Comparison of ENCODE assay signal across 27 mouse cellular contexts in the genomic region with DNA sequence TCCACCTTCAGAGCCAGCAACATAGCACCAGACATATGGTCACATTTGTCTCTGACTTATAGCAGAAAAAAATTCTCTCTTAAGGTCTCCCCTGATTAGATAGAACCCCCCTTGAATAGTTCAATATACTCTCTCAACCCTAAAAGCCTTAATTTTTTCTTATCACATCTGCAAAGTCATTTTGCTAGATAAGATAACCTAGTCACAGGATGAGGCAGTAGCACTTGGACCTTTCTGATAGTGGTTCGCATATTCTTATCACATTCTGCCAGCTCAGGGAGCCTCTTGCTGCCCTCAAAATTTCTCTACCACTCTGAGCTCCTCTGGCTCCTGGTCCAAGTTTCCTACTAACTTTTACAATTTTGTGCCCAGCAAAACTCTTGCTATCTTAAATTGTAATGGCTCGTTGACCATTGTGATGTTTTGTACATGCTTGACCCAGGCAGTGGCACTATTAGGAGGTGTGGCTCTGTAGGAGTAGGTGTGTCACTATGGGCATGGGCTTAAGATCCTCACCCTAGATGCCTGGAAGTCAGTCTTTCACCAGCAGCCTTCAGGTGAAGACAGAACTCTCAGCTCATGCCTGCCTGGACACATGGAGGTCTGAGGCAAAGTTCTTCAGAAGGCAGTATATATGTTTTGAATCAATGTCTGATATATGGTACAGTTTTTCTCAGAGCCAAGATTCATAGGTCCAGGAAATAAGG. TPM values are rescaled to one million over a fixed set of nuclear protein-coding genes. Genes with fewer than 3 reads are reported as not detected.
DNase-seq lines count a peak whose midpoint lies in the region; ATAC-seq and TF ChIP-seq lines count a peak whose summit lies in the region.
"Had no signal": no experiment of that assay in that cellular context is flagged by ENCODE, and none has a peak within 500 bp of the region (broad histone marks: within the 10 kb centered on the region; RNA-seq: fewer than 3 reads in every experiment).

No protein-coding gene starts in this region.

- H3K27me3 ChIP-seq in G1E (ENCODE audit: insufficient read depth, low read length), result no peaks in the 10 kb centered on the region
- H3K27me3 ChIP-seq in liver, embryonic 16.5 days (ENCODE audit: control insufficient read depth, insufficient read depth, low read depth, low read length), result no peaks in the 10 kb centered on the region
- no peaks in the 10 kb centered on the region for H3K27me3 ChIP-seq in midbrain, embryonic 14.5 days (ENCODE audit: control insufficient read depth, insufficient read depth, low read length)
- H3K27me3 ChIP-seq: heart, embryonic 13.5 days; hindbrain, embryonic 15.5 days; kidney, embryonic 15.5 days; limb, embryonic 12.5 days had no signal

- peaks cover 84% of the 10 kb centered on the region for H3K4me1 ChIP-seq in G1E (ENCODE audit: insufficient read depth, low read depth, low read length)
- no peaks in the 10 kb centered on the region; the same call in 1 of the 2 replicates for H3K4me1 ChIP-seq in bone marrow, adult 2 months (ENCODE audit: control insufficient read depth, insufficient read depth, low read length)
- peaks cover 71% of the 10 kb centered on the region for H3K4me1 ChIP-seq in liver, embryonic 16.5 days (ENCODE audit: control insufficient read depth, low read depth, low read length)
- peaks cover 9% of the 10 kb centered on the region; the same call in 1 of the 2 replicates for H3K4me1 ChIP-seq in midbrain, embryonic 14.5 days (ENCODE audit: control insufficient read depth, insufficient read depth, low read length)

- H3K9ac ChIP-seq in liver, embryonic 16.5 days (ENCODE audit: low read depth, low read length), result peak overlapping the region; percentile 61
- no peak overlapping the region for H3K9ac ChIP-seq in midbrain, embryonic 14.5 days (replicated peaks; ENCODE audit: low read length)
- H3K9ac ChIP-seq: heart, embryonic 13.5 days; hindbrain, embryonic 15.5 days; kidney, embryonic 15.5 days; limb, embryonic 12.5 days; lung, embryonic 14.5 days; midbrain, embryonic 13.5 days had no signal

- DNase-seq in G1E (ENCODE audit: low spot score), result peak; percentile 84
- DNase-seq in right cerebral cortex, postnatal 25 days, result no peak
- DNase-seq in midbrain, embryonic 14.5 days, result no peak
- DNase-seq in left cerebral cortex, postnatal 10 days (ENCODE audit: extremely low spot score in 1 of 2, low spot score in 2 of 2), result no peak
- DNase-seq: cerebellum, adult 11 months; cerebellum, postnatal 14 days; embryo, embryonic 11 days; gastrocnemius, adult 2 months; kidney, postnatal 4 days; lung, embryonic 14.5 days; lung, postnatal 4 days; thymus, postnatal 14 days had no signal

- H3K27ac ChIP-seq in bone marrow, adult 2 months (ENCODE audit: control insufficient read depth, insufficient read depth, low read depth, low read length, poor library complexity), result peak overlapping the region; percentile 75; the same call in 1 of the 2 replicates
- H3K27ac ChIP-seq in liver, embryonic 16.5 days (ENCODE audit: low read length), result peak overlapping the region; percentile 94
- no peak overlapping the region for H3K27ac ChIP-seq in midbrain, embryonic 14.5 days (replicated peaks; ENCODE audit: low read depth, low read length)
- H3K27ac ChIP-seq: gastrocnemius, adult 2 months; heart, embryonic 13.5 days; hindbrain, embryonic 15.5 days; kidney, embryonic 15.5 days; limb, embryonic 12.5 days; midbrain, embryonic 13.5 days had no signal

- WGBS in bone marrow, adult 2 months, result 49% methylated on average over 2 of the region's 2 CpGs
- WGBS in liver, embryonic 16.5 days (ENCODE audit: insufficient replicate concordance), result 13% methylated on average over 2 of the region's 2 CpGs
- WGBS in midbrain, embryonic 14.5 days, result 89% methylated on average over 2 of the region's 2 CpGs

- peak; percentile 86 for ATAC-seq in G1E (ENCODE audit: extremely low read depth, insufficient number of reproducible peaks, low FRiP score, poor library complexity, severe bottlenecking)
- ATAC-seq in erythroid progenitor cell, adult 5-6 weeks (replicated peaks; ENCODE audit: low FRiP score, poor library complexity, severe bottlenecking), result peak; percentile 69
- ATAC-seq in liver, embryonic 16.5 days (ENCODE audit: low read depth), result peak; percentile 76
- no peak for ATAC-seq in midbrain, embryonic 14.5 days (ENCODE audit: low FRiP score, low TSS enrichment)
- ATAC-seq: intestine, postnatal 0 days; midbrain, embryonic 13.5 days had no signal

- peaks cover 10% of the 10 kb centered on the region for H3K36me3 ChIP-seq in G1E (replicated peaks)
- H3K36me3 ChIP-seq in liver, embryonic 16.5 days (ENCODE audit: control insufficient read depth, insufficient read depth), result no peaks in the 10 kb centered on the region
- no peaks in the 10 kb centered on the region for H3K36me3 ChIP-seq in midbrain, embryonic 14.5 days (ENCODE audit: control insufficient read depth, insufficient read depth, low read length)
- H3K36me3 ChIP-seq: limb, embryonic 12.5 days; midbrain, embryonic 13.5 days had no signal

- no peak for TF ChIP-seq CTCF in G1E (IDR thresholded peaks at IDR 0.05; ENCODE audit: low read depth, low read length)
- TF ChIP-seq CTCF in bone marrow, adult 2 months (IDR thresholded peaks at IDR 0.05; ENCODE audit: control insufficient read depth, insufficient read depth, low read length), result no peak

- peak overlapping the region; percentile 17; the same call in 1 of the 2 replicates for H3K4me3 ChIP-seq in G1E (ENCODE audit: low read depth, low read length)
- H3K4me3 ChIP-seq in bone marrow, adult 2 months (replicated peaks; ENCODE audit: control insufficient read depth, low read depth, low read length), result no peak overlapping the region
- H3K4me3 ChIP-seq in liver, embryonic 16.5 days (ENCODE audit: low read depth, low read length), result peak overlapping the region; percentile 28
- no peak overlapping the region for H3K4me3 ChIP-seq in midbrain, embryonic 14.5 days (replicated peaks; ENCODE audit: low read depth, low read length)
- H3K4me3 ChIP-seq: gastrocnemius, adult 2 months; heart, embryonic 13.5 days; hindbrain, embryonic 15.5 days; kidney, embryonic 15.5 days; limb, embryonic 12.5 days; midbrain, embryonic 13.5 days; myocyte had no signal

- intact Hi-C loops in left cerebral cortex, postnatal 10 days (cut with DNase I), result loop anchor here (5.0 kb wide), 1 partner anchor 58 kb away; no protein-coding TSS in a partner anchor

- 0 out of 2 replicates have a peak, but pooled peaks cover 2% of the 10 kb centered on the region for H3K9me3 ChIP-seq in G1E (replicated peaks)
- no peaks in the 10 kb centered on the region for H3K9me3 ChIP-seq in liver, embryonic 16.5 days (replicated peaks; ENCODE audit: control insufficient read depth, low read length)
- H3K9me3 ChIP-seq in midbrain, embryonic 14.5 days (ENCODE audit: control insufficient read depth, low read length), result no peaks in the 10 kb centered on the region
- H3K9me3 ChIP-seq: heart, embryonic 13.5 days; hindbrain, embryonic 15.5 days; kidney, embryonic 15.5 days; limb, embryonic 12.5 days; midbrain, embryonic 13.5 days had no signal

- TF ChIP-seq POLR2A in bone marrow, adult 2 months (IDR thresholded peaks at IDR 0.05; ENCODE audit: borderline replicate concordance, control insufficient read depth, low read depth, low read length), result no peak

- peak overlapping the region; percentile 60 for H3K4me2 ChIP-seq in liver, embryonic 16.5 days (ENCODE audit: low read depth, low read length)
- H3K4me2 ChIP-seq in midbrain, embryonic 14.5 days (ENCODE audit: low read length), result no peak overlapping the region
- H3K4me2 ChIP-seq: heart, embryonic 13.5 days; hindbrain, embryonic 15.5 days; kidney, embryonic 15.5 days; limb, embryonic 12.5 days; lung, embryonic 14.5 days; midbrain, embryonic 13.5 days had no signal

RNA-seq across cellular contexts. Expression of a gene that starts 7.0 kb away (rescaled TPM):
- 52.9 and 78.3 TPM in 2 replicates for total RNA-seq in G1E (2014; fragmentation: Nextera tagmentation)
- total RNA-seq in G1E (2017), result 63.5 and 71.3 TPM in 2 replicates
- polyA plus RNA-seq in G1E (2012), result 74.9 and 78.0 TPM in 2 replicates
- 24.6 and 28.6 TPM in 2 replicates for polyA plus RNA-seq in bone marrow, adult 2 months (2011; ENCODE audit: insufficient read depth, insufficient read length, low replicate concordance, missing spikeins)
- 29.8 and 64.5 TPM in 2 replicates for total RNA-seq in erythroid progenitor cell, adult 5-6 weeks (2015; ENCODE audit: low replicate concordance)
- total RNA-seq in erythroid progenitor cell, adult 5-6 weeks (2017; ENCODE audit: low replicate concordance), result 31.8 and 54.4 TPM in 2 replicates
- 92.9 and 94.4 TPM in 2 replicates for polyA plus RNA-seq in liver, embryonic 16.5 days (2015; fragmentation: Nextera tagmentation; extraction: Ambion mirVana)
- 90.4 and 140 TPM in 2 replicates for polyA plus RNA-seq in midbrain, embryonic 14.5 days (2014; fragmentation: Nextera tagmentation; extraction: Ambion mirVana)
- total RNA-seq in left cerebral cortex, postnatal 10 days (2021), result 10 to 100 TPM; 81.3 to 84.0 TPM

RNA-seq across cellular contexts. Expression of a gene that starts 8.8 kb away (rescaled TPM):
- not detected in 2 replicates for total RNA-seq in G1E (2014; fragmentation: Nextera tagmentation)
- 0.06 and 0.11 TPM in 2 replicates for total RNA-seq in G1E (2017)
- polyA plus RNA-seq in G1E (2012), result 0.02 TPM in 1 of 2 replicates, not detected in the other
- polyA plus RNA-seq in bone marrow, adult 2 months (2011; ENCODE audit: insufficient read depth, insufficient read length, low replicate concordance, missing spikeins), result not detected in 2 replicates
- total RNA-seq in erythroid progenitor cell, adult 5-6 weeks (2015; ENCODE audit: low replicate concordance), result not detected in 2 replicates
- not detected in 2 replicates for total RNA-seq in erythroid progenitor cell, adult 5-6 weeks (2017; ENCODE audit: low replicate concordance)
- polyA plus RNA-seq in liver, embryonic 16.5 days (2015; fragmentation: Nextera tagmentation; extraction: Ambion mirVana), result not detected in 2 replicates
- not detected in 2 replicates for polyA plus RNA-seq in midbrain, embryonic 14.5 days (2014; fragmentation: Nextera tagmentation; extraction: Ambion mirVana)
- under 1 TPM; 0.41 to 0.73 TPM for total RNA-seq in left cerebral cortex, postnatal 10 days (2021)
- polyA plus RNA-seq: embryonic facial prominence, embryonic 14.5 days; forebrain, embryonic 11.5 days; heart, embryonic 13.5 days; lung, embryonic 14.5 days; midbrain, embryonic 13.5 days had no signal

RNA-seq across cellular contexts. Expression of a gene that starts 35.7 kb away (rescaled TPM):
- total RNA-seq in G1E (2014; fragmentation: Nextera tagmentation) (not detected in 2 replicates), G1E (2017) (not detected in 2 replicates)
- polyA plus RNA-seq in G1E (2012), result 0.25 TPM in 1 of 2 replicates, not detected in the other
- polyA plus RNA-seq in bone marrow, adult 2 months (2011; ENCODE audit: insufficient read depth, insufficient read length, low replicate concordance, missing spikeins), result not detected in 2 replicates
- not detected in 2 replicates for total RNA-seq in erythroid progenitor cell, adult 5-6 weeks (2015; ENCODE audit: low replicate concordance)
- not detected in 2 replicates for total RNA-seq in erythroid progenitor cell, adult 5-6 weeks (2017; ENCODE audit: low replicate concordance)
- not detected in 2 replicates for polyA plus RNA-seq in liver, embryonic 16.5 days (2015; fragmentation: Nextera tagmentation; extraction: Ambion mirVana)
- polyA plus RNA-seq in midbrain, embryonic 14.5 days (2014; fragmentation: Nextera tagmentation; extraction: Ambion mirVana), result not detected in 2 replicates
- total RNA-seq in left cerebral cortex, postnatal 10 days (2021), result 1 to 10 TPM in 1 of 2 experiments, under 1 TPM in 1; 0.66 to 1.2 TPM
- total RNA-seq: gastrocnemius, adult 2 months; heart, postnatal 25 days had no signal
- polyA plus RNA-seq: forebrain, embryonic 11.5 days; gonadal fat pad, adult 2 months; heart, embryonic 13.5 days; intestine, postnatal 0 days; kidney, embryonic 15.5 days; limb, embryonic 12.5 days; lung, embryonic 14.5 days; midbrain, embryonic 13.5 days; neural tube, embryonic 14.5 days had no signal

RNA-seq across cellular contexts. Expression of a gene that starts 37.6 kb away (rescaled TPM):
- total RNA-seq in G1E (2014; fragmentation: Nextera tagmentation) (not detected in 2 replicates), G1E (2017) (under 0.01 and 0.11 TPM in 2 replicates)
- not detected in 2 replicates for polyA plus RNA-seq in G1E (2012)
- 0.45 and 0.70 TPM in 2 replicates for polyA plus RNA-seq in bone marrow, adult 2 months (2011; ENCODE audit: insufficient read depth, insufficient read length, low replicate concordance, missing spikeins)
- not detected in 2 replicates for total RNA-seq in erythroid progenitor cell, adult 5-6 weeks (2015; ENCODE audit: low replicate concordance)
- not detected in 2 replicates for total RNA-seq in erythroid progenitor cell, adult 5-6 weeks (2017; ENCODE audit: low replicate concordance)
- 0.15 and 0.60 TPM in 2 replicates for polyA plus RNA-seq in liver, embryonic 16.5 days (2015; fragmentation: Nextera tagmentation; extraction: Ambion mirVana)
- not detected in 2 replicates for polyA plus RNA-seq in midbrain, embryonic 14.5 days (2014; fragmentation: Nextera tagmentation; extraction: Ambion mirVana)
- 1 to 10 TPM; 1.5 to 2.4 TPM for total RNA-seq in left cerebral cortex, postnatal 10 days (2021)
- polyA plus RNA-seq: lung, embryonic 14.5 days had no signal

Comparison
In these comparisons a context has a peak if more than half of its experiments do, and no peak if none do; other contexts are left out.
1. H3K4me3 ChIP-seq: peak in G1E (single experiment) and liver, embryonic 16.5 days (single experiment); none in bone marrow, adult 2 months (single experiment) and midbrain, embryonic 14.5 days (single experiment).